Mouse (Mus musculus) v-Abl transformed pro-B cells (cell line): ENCODE data around the gene Ube2k.

ENCODE experiments used
- in situ Hi-C, 2 experiments: fragments of 400-800 bp; cut with MboI; formaldehyde crosslinking; loops; one replicate each; pipeline ENCODE4 v1.15.1; 2025; ENCODE audit not compliant: unreplicated experiment in 2 of 2

Ube2k gene

DNA sequence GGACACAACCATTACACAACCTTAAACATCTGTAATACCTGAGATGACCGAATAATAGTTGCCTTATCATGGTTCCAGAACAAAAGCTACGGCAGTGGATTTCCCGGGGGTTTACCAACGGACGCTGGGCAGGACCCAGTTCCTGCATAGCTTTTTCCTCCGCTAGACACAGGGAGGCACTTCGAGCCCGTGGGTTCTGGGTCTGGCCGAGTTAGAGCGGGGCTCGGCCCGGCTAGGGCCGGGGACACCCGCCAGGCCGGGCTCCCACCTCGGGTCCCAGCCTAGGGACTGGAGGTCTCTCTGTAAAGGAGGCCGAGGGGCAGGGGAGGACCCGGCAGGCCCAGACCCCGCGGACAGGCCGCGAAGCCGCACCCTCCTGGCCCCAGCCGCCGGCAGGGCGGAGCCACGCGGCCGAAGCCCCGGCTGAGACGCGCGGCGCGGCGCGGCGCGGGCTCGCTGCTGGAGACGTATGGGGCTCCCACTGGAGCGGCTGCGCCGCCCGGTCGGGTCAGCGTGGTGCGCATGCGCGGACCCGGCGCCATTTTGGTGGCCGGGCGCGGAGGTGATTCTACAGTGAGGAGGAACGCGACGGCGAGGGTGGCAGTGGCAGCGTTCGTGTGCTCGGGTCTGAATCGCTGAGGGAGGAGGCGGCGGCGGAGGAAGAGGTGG is at the start of gene Ube2k, which contains the start of gene Smim14:
TSS of gene Ube2k (plus strand) at position 483 of the 669 bp plus-strand sequence.
TSS of gene Smim14 (minus strand) at position 434 of the 669 bp plus-strand sequence.
- in situ Hi-C loops = loop anchor here in 1 of 2 experiments (25.0 kb wide), 1 partner anchor 425 kb away; no protein-coding TSS in a partner anchor

- in situ Hi-C loops = loop anchor here in 1 of 2 experiments (10.0 kb wide), 1 partner anchor 97 kb away; no protein-coding TSS in a partner anchor
Measured at GRCm38 (mm10) chr5:65487381-65487780, 49.7 kb upstream of the Ube2k start.

DNA sequence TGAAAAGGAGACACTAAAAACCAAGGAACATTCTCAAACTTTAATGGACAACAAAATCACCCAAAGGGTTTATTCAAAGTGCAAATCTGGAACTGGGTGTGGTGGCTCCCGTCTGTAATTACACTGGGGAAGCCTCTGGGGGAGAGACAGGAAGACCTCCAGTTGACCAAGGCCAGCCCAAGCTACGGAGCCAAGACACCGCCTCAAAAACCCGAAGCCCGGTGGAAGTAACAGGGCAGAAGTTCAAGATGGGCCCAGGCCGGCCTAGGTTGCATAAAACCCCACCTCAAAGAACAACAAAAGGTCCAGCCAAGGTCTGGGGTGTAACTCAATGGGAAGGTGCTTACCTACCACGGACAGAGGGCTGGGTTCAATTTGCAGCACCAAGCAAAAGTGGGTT is 48.3 kb upstream of the Ube2k start:
- in situ Hi-C loops = loop anchor here in 1 of 2 experiments (10.0 kb wide), 1 partner anchor 96 kb away; no protein-coding TSS in a partner anchor

DNA sequence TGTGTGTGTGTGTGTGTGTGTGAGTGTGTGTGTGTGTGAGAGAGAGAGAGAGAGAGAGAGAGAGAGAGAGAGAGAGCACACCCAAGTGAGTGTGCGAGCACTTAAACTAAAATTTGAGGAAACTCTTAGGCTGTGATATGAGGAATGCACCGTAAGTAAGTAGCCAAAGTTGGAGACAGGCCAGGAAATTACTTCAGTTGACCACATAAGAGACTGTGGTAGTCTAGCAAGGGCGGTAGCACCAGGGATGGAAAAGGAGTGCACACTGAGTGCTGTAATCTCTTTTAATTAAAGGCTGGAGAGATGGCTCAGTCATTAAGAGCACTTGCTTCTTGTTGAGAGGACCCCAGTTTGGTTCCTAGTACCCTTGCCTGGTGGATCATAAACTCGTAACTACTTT is 47.2 kb upstream of the Ube2k start:
- in situ Hi-C loops = loop anchor here in 1 of 2 experiments (5.0 to 10.0 kb wide), 2 partner anchors 95 to 367 kb away; no protein-coding TSS in a partner anchor

- in situ Hi-C loops = loop anchor here in 1 of 2 experiments (5.0 kb wide), 1 partner anchor 365 kb away; no protein-coding TSS in a partner anchor
Measured at GRCm38 (mm10) chr5:65491767-65492715, 45.0 kb upstream of the Ube2k start.

DNA sequence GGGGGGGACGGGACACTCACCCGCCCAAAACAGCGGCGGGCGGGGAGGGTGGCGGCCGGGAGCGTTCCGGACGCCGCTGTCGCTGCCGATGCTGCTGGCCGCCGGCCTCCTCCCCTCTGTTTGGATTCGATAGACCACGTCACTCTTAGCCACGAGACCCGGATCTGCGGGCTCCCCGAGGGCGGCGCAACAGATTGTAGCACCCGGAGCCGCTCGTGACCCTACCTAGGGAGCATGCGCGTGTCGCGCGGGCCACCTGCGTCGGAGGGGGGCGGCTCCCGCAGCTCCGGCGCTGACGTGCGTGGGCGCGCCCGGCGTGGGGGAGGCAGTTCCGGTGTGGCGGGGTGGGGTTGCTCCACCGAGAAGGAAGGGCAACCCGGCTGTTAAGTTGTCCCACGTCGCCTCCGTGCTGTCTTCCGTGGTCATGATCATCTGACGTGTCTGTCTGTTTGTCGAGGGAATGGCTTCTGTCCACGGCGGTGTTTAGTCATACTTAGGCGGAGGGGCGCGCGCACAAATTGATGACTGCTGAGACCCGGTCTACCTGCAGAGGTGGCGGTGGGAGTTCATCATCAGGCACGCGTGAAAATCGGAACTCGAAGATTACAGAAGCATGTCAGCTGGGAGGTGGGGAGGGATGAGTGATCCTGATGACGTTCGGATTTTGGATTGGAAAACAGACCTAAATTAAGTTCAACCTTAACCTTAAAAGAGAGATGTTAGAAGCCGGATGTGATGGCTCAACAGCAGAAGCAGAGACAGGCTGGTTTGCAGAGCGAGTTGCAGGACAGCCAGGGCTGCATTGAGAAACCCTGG is 44.1 kb upstream of the Ube2k start, which contains the start of gene Gm43552:
TSS of gene Gm43552 (minus strand) at position 118 of the 816 bp plus-strand sequence.
- in situ Hi-C loops = loop anchor here in 1 of 2 experiments (5.0 kb wide), 1 partner anchor 364 kb away; no protein-coding TSS in a partner anchor

- in situ Hi-C loops = loop anchor here in 1 of 2 experiments (25.0 kb wide), 1 partner anchor 437 kb away; the partner anchor contains the start of gene Chrna9
Measured at GRCm38 (mm10) chr5:65500231-65500630, 36.8 kb upstream of the Ube2k start.

DNA sequence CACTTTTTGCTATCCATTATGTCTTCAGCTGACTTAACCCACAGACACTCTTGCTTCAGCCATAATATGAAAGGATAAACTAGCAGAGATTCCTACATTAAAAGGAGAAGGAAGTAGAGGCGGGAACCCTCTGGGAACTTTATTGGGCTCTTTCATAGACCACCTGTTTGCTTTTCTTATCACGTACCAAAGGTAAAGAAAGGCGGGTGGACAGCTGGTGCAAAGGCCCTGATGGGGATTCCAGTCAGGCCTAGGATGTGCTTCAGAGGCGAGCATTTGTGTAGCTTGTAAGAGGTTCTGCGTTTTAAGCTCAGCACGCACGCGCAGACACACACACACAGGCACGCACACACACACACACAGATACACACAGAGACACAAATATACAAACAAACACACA is 35.6 kb upstream of the Ube2k start:
- in situ Hi-C loops = loop anchor here in 1 of 2 experiments (25.0 kb wide), 1 partner anchor 436 kb away; the partner anchor contains the start of gene Chrna9

DNA sequence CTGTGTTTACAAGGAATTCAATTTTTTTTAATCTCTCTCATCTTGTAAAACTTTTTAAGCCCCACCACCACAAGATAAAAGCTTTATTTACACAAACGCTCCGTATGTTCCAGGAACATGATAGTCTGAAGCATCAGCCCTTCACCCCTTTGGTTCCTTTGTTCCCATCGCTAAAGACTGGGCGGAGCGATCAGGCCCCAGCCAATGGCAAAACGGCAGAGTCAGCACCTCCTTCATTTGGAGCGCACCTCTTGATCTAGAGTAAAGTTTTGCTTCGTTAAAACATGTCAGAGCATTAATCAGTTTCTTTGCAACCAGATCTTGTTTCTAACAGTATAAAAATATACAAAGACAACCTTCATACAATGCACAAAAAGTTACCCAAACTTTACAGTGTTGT is 31.2 kb upstream of the Ube2k start:
- in situ Hi-C loops = loop anchor here in 1 of 2 experiments (25.0 kb wide), 1 partner anchor 432 kb away; the partner anchor contains the start of gene Chrna9

DNA sequence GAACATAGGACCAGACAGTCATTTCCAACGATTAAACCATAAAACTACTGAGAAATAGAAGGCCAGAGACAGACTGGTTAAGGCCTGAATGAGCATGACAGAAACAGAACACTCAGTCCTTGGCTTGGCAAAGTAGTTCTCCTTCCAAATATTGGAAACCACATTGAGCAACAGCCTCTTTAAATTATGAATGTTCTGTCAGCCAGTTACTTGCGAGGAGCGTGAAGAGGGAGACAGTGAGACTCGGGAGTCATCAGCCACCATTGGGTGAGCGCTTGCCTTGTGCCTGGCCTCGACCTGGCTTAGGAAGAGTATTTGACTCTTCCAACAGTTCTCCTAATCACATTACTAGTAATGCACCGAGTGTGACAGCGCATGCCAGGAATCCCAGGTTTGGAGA is 28.6 kb upstream of the Ube2k start:
- in situ Hi-C loops = loop anchor here in 1 of 2 experiments (25.0 kb wide), 1 partner anchor 429 kb away; the partner anchor contains the start of gene Chrna9

- in situ Hi-C loops = loop anchor here in 1 of 2 experiments (10.0 to 25.0 kb wide), 2 partner anchors 341 to 424 kb away; partner anchors contain the start of gene Chrna9
Measured at GRCm38 (mm10) chr5:65513506-65513905, 23.5 kb upstream of the Ube2k start.

DNA sequence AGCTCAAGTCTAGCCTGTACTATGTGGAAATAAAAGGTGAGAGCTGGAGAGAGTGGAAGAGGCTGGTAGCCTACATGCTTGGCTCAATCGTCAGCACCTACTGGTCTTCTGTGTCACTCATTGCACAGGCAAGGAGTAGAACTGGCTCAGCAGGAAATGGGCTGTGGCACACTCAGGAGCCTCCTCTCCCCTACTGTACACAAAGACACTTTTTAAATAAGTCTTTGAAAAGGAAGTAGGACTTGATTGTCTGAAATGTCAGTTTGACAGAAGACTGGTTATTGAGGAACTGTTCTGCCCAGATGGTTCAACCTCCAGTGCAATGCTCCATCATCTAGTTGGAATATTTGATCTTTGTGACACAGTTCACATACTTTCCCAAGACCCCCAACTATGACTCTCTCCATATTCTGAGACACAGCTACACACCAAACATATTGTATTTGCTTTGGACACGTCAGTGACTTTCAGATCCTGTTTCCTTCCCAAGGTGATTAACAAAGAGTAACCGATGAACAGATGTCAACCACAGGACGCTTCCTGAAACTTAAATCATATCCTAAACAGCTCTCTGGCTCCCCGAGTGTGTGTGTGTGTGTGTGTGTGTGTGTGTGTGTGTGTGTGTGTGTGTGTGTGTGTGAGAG is 22.3 kb upstream of the Ube2k start:
- in situ Hi-C loops = loop anchor here (5.0 to 25.0 kb wide), 3 partner anchors 32 to 423 kb away; partner anchors contain the start of gene Chrna9 (in 1 of the 2)

DNA sequence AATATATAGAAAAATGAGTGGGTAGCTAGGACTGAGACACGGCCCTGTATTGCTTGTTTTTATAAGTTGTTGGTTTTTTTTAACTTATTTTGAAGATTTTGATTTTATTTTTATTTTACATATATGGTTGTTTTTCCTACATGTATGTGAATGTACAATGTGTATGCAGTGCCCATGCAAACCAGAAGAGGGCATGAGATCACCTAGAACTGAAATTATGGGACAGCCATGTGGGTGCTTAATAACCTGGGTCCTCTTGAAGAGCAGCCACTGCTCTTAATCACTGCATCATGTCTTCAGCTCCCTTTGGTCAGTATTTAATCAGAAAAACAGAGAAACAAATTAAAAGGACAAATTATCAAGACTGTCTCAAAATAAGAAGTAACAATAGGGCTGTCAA is 15.2 kb upstream of the Ube2k start:
- in situ Hi-C loops = loop anchor here (5.0 to 25.0 kb wide), 3 partner anchors 115 to 415 kb away; partner anchors contain the start of gene Chrna9 (in 1 of the 2)

DNA sequence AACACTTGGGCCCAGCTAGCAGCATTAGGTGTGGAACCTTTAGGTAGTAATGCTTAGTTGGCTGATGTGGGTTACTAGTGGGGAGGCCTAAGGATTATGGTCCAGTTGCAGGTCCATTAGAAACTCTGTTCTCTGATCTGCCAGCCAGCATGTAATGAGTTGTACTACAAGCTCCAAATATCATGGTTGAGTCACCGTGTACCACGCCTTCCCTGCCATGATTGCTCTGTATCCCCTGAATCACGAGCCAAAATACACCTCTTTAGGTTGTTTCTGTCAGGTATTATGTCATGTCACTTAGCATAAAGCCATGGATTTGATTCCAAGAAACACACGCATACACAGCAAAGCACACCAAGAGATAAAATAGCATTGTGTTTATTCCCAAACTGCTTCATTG is 12.2 kb upstream of the Ube2k start:
- in situ Hi-C loops = loop anchor here (5.0 to 25.0 kb wide), 4 partner anchors 118 to 437 kb away; partner anchors contain the start of gene Chrna9 (in 1 of the 2)

- in situ Hi-C loops = loop anchor here in 1 of 2 experiments (25.0 kb wide), 1 partner anchor 436 kb away; no protein-coding TSS in a partner anchor
Measured at GRCm38 (mm10) chr5:65525674-65526443, 11.2 kb upstream of the Ube2k start.

- in situ Hi-C loops = loop anchor here in 1 of 2 experiments (5.0 to 25.0 kb wide), 2 partner anchors 161 to 431 kb away; no protein-coding TSS in a partner anchor
Measured at GRCm38 (mm10) chr5:65531283-65531682, 5.8 kb upstream of the Ube2k start.

DNA sequence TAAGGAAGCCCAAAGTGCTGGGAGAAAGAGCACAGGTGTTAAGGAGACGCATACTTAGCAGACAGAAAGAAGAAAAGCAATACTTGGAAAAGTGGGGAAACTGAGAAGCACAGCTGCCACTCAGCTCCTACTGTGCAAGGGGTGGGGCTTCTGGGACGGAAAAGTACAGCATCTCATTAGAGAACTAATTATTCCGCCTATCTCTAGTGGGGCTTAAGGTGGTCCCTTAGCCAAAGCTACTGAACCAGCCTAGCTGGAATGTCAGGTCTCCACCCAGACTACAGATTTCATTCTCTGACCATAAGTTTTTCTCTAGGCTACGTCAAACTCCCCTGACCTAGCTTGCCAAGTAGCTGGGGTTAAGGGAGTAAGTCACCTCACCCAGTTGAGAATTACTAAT is 2.5 kb upstream of the Ube2k start:
- in situ Hi-C loops = loop anchor here in 1 of 2 experiments (5.0 to 25.0 kb wide), 2 partner anchors 158 to 428 kb away; no protein-coding TSS in a partner anchor
